Mouse (Mus musculus) small intestine, adult 2 months (tissue): ENCODE data around the gene Sgsm1.

ENCODE experiments used
- CTCF ChIP-seq: fragments of 200-500 bp; IDR thresholded peaks from 2 replicates; pipeline ENCODE4 v1.5.1; 2012; ENCODE audit warnings: low read depth, mild to moderate bottlenecking, control low read depth, inconsistent platforms, low read length, moderate library complexity, mixed read lengths; ENCODE audit not compliant: insufficient replicate concordance, insufficient read length; ENCODE audit errors: extremely low read depth
- POLR2A ChIP-seq: fragments of 200-500 bp; IDR thresholded peaks from 2 replicates; pipeline ENCODE4 v1.6.1; 2012; ENCODE audit warnings: low read depth, mild to moderate bottlenecking, control low read depth, inconsistent platforms, low read length, moderate library complexity

- TF ChIP-seq CTCF (no peak), POLR2A (no peak)
Observed at GRCm38 (mm10) chr5:113208048-113208447, 102.5 kb downstream of the Sgsm1 start.
